Mouse (Mus musculus) stomach, embryonic 16.5 days (tissue): ENCODE data around the gene Comp. TPM values are rescaled to one million over a fixed set of nuclear protein-coding genes. Genes with fewer than 3 reads are reported as not detected.
A peak's percentile ranks its signal among the peaks of the same experiment; 100 is the strongest.

ENCODE experiments used
- ATAC-seq: fragments of 200-750 bp; cut with Nextera tagmentation; 2 replicates; pipeline ENCODE4 v1.8.0; 2017; ENCODE audit warnings: moderate number of reproducible peaks, moderate TSS enrichment; ENCODE audit not compliant: insufficient read depth, low FRiP score
- H3K27ac ChIP-seq: fragments of 300-500 bp; sonication (generic); 2 replicates; pipeline ENCODE4 v1.5.1; 2014; ENCODE audit warnings: low read length
- H3K27me3 ChIP-seq: fragments of 300-500 bp; sonication (generic); 2 replicates; pipeline ENCODE4 v1.6.1; 2014; ENCODE audit warnings: low read length, control low read depth, mixed read lengths; ENCODE audit not compliant: control insufficient read depth, insufficient read depth
- H3K36me3 ChIP-seq: fragments of 300-500 bp; sonication (generic); 2 replicates; pipeline ENCODE4 v1.6.1; 2014; ENCODE audit warnings: low read length; ENCODE audit not compliant: control insufficient read depth, insufficient read depth
- H3K4me1 ChIP-seq: fragments of 300-500 bp; sonication (generic); 2 replicates; pipeline ENCODE4 v1.6.1; 2014; ENCODE audit warnings: low read length, control low read depth, mixed read lengths; ENCODE audit not compliant: control insufficient read depth, insufficient read depth
- H3K4me2 ChIP-seq: fragments of 300-500 bp; sonication (generic); 2 replicates; pipeline ENCODE4 v1.6.1; 2014; ENCODE audit warnings: low read depth, low read length, mixed read lengths
- H3K4me3 ChIP-seq: fragments of 300-500 bp; sonication (generic); replicated peaks from 2 replicates; pipeline ENCODE4 v1.5.1; 2014; ENCODE audit warnings: mild to moderate bottlenecking, low read length
- H3K9ac ChIP-seq: fragments of 300-500 bp; sonication (generic); 2 replicates; pipeline ENCODE4 v1.6.1; 2014; ENCODE audit warnings: low read length
- H3K9me3 ChIP-seq: fragments of 300-500 bp; sonication (generic); replicated peaks from 2 replicates; pipeline ENCODE4 v1.6.1; 2016; ENCODE audit warnings: low read length, control low read depth; ENCODE audit not compliant: control insufficient read depth
- WGBS: fragments of 180-500 bp; shearing (Covaris S2); extraction: QIAGEN DNeasy Blood & Tissue Kit; methylation state at CpG from one replicate; pipeline ENCODE4 v1.1.7; 2014; 5-methylcytosine and 5-hydroxymethylcytosine counted together
- polyA plus RNA-seq: library from polyadenylated mRNA; unstranded; fragments of >200 nt; fragmentation: Nextera tagmentation; extraction: Ambion mirVana; gene quantifications from 2 replicates; pipeline ENCODE4 v1.2.1, GENCODE M21; 2015

The Comp gene
- polyA plus RNA-seq, 1 experiment from 2014 or later = 0.25 TPM

- 73% methylated on average over 8 of the region's 8 CpGs for WGBS
- no peak overlapping the region for H3K4me2 ChIP-seq
- no peaks in the 10 kb centered on the region for H3K27me3 ChIP-seq
- no peaks in the 10 kb centered on the region for H3K36me3 ChIP-seq
- 0 out of 2 replicates have a peak, but pooled peaks have one; percentile 14 for ATAC-seq
- no peak overlapping the region for H3K9ac ChIP-seq
- H3K27ac ChIP-seq = no peak overlapping the region
- peaks cover 33% of the 10 kb centered on the region for H3K4me1 ChIP-seq
- H3K4me3 ChIP-seq = no peak overlapping the region
- no peaks in the 10 kb centered on the region for H3K9me3 ChIP-seq
These were observed 42.4 kb downstream of the Comp start for GRCm38 (mm10) chr8:70415540-70416451.

GRCm38 (mm10) chr8:70416941-70417340, 43.6 kb downstream of the Comp start:
- WGBS = 56% methylated on average over 6 of the region's 6 CpGs
- H3K27me3 ChIP-seq = no peaks in the 10 kb centered on the region

DNA sequence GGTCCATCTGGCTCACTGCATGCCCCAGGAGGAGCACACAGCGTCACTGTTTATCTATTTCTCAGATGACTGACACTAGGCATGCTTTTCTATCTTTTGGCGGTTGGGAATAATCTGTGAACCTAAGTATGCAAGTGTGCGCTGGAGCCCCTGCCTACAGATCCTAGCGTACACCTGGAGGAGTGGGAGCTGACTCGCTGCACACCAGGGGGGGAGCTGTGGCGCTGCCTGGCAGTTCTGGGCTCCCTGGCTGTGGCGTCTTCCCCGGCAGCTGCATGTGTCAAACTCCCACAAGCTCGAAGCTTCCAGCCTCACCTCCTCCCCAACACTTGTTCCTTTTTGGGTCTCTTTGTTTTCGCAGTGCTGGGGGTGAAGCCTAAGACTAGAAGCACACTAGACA, 44.6 kb downstream of the Comp start:
- Histone ChIP-seq H3K27me3 (no peaks in the 10 kb centered on the region), H3K4me3 (no peak overlapping the region), H3K4me2 (no peak overlapping the region), H3K4me1 (peaks cover 33% of the 10 kb centered on the region), H3K36me3 (no peaks in the 10 kb centered on the region), H3K9me3 (no peaks in the 10 kb centered on the region), H3K27ac (no peak overlapping the region), H3K9ac (peak overlapping the region; percentile 46; the same call in 1 of the 2 replicates)
- WGBS = 33% methylated on average over 10 of the region's 10 CpGs
- no peak for ATAC-seq

More at GRCm38 (mm10) chr8:70416941-70417340, 43.6 kb downstream of the Comp start:
- no peak for ATAC-seq
- Histone ChIP-seq H3K9me3 (no peaks in the 10 kb centered on the region), H3K27ac (no peak overlapping the region), H3K9ac (peak overlapping the region; percentile 37; the same call in 1 of the 2 replicates), H3K36me3 (no peaks in the 10 kb centered on the region), H3K4me2 (no peak overlapping the region), H3K4me3 (no peak overlapping the region), H3K4me1 (peaks cover 33% of the 10 kb centered on the region)

DNA sequence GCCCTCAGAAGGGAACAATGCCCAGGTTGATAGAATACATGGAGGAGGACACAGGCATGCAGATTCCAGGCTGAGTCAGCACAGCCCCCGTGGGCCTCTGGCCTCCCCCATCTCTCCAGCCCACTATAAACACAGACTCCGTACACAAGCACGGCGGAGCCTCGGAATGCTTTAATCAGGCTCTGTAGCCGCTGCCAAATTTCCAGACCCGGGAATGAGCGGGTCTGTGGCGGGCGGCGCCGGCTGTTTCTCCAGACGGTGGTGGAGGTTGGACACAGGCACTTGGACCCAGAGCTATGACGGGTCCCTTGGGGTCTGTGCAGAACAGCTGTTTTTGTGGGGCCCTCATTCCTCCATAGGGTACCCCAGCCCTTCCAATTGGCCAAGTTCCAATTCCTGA, 45.6 kb downstream of the Comp start:
- peak; percentile 63 for ATAC-seq
- H3K36me3 ChIP-seq = no peaks in the 10 kb centered on the region
- H3K9ac ChIP-seq = no peak overlapping the region
- no peak overlapping the region for H3K4me2 ChIP-seq
- no peak overlapping the region for H3K4me3 ChIP-seq
- 25% methylated on average over 14 of the region's 14 CpGs for WGBS
- no peaks in the 10 kb centered on the region for H3K9me3 ChIP-seq
- no peaks in the 10 kb centered on the region for H3K27me3 ChIP-seq
- no peak overlapping the region; the same call in 1 of the 2 replicates for H3K27ac ChIP-seq
- peaks cover 33% of the 10 kb centered on the region for H3K4me1 ChIP-seq

GRCm38 (mm10) chr8:70419879-70420643, 46.7 kb downstream of the Comp start:
- H3K4me2 ChIP-seq = no peak overlapping the region
- no peaks in the 10 kb centered on the region for H3K9me3 ChIP-seq
- H3K27me3 ChIP-seq = no peaks in the 10 kb centered on the region
- H3K27ac ChIP-seq = no peak overlapping the region
- no peak overlapping the region for H3K9ac ChIP-seq
- peaks cover 33% of the 10 kb centered on the region for H3K4me1 ChIP-seq
- H3K36me3 ChIP-seq = no peaks in the 10 kb centered on the region
- 78% methylated on average over 11 of the region's 11 CpGs for WGBS
- H3K4me3 ChIP-seq = no peak overlapping the region
- ATAC-seq = no peak

DNA sequence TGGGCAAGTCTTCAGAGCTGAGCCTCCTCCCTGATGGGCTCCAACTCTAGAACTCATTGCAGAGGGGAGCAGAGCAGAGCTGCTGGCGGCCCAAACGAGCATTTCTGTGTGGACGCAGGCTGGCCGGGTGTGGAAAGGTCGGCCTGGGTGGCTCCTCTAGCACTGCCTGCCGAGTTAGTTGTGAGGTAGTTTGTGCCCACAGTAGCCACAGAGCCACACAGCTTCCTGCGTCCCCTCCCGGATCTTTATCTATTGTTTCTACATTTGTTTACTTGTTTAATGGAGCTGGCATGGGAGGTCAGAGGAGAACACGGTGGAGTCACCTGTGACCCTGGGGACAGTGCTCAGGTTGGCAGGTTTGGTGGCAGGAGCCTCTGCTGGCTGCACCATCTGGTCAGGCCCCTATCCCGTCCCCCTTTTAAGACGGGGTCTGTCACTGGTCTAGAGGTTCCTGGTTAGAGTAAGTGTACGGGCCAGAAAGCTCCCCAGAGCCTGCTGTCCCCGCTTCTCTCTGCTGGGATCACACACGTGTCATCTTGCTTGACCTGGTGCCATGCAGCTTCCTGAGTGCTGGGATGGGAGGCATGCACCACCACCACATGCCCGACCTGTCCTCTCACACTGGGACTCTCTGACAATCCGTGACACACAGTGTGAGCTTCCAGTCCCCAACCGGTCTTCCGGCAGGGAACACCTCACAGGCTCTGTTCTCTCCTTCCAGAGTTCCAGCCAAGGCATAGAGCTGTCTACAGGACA, 48.2 kb downstream of the Comp start:
- Histone ChIP-seq H3K27ac (no peak overlapping the region), H3K9me3 (no peaks in the 10 kb centered on the region), H3K9ac (no peak overlapping the region), H3K4me1 (peaks cover 29% of the 10 kb centered on the region), H3K36me3 (no peaks in the 10 kb centered on the region), H3K27me3 (no peaks in the 10 kb centered on the region), H3K4me3 (no peak overlapping the region), H3K4me2 (no peak overlapping the region)
- ATAC-seq = no peak
- 64% methylated on average over 18 of the region's 18 CpGs for WGBS

DNA sequence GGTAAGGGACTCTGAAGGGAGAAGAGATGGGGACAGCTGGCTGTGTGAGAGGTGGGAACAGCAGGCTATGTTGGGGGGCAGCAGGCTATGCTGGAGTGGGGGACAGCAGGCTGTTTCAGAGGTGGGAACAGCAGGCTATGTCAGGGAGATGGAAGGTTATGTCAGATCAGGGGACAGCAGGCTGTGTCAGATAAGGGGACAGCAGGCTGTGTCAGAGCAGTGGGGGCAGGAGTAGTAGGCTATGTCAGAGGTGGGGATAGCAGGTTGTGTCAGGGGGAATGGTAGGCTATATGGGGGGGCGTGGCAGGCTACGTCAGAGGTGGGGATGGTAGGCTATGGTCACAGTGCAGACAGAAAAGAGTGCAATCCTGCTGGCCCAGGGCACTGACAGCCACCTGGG, 49.4 kb downstream of the Comp start:
- no peaks in the 10 kb centered on the region for H3K9me3 ChIP-seq
- ATAC-seq = no peak
- 82% methylated on average over 2 of the region's 2 CpGs for WGBS
- H3K4me1 ChIP-seq = peaks cover 21% of the 10 kb centered on the region
- H3K4me3 ChIP-seq = no peak overlapping the region
- H3K27me3 ChIP-seq = no peaks in the 10 kb centered on the region
- no peaks in the 10 kb centered on the region for H3K36me3 ChIP-seq
- H3K9ac ChIP-seq = no peak overlapping the region
- H3K4me2 ChIP-seq = no peak overlapping the region
- no peak overlapping the region for H3K27ac ChIP-seq

- no peak for ATAC-seq
- H3K27me3 ChIP-seq = no peaks in the 10 kb centered on the region
- 77% methylated on average over 2 of the region's 2 CpGs for WGBS
- no peaks in the 10 kb centered on the region for H3K36me3 ChIP-seq
- H3K4me2 ChIP-seq = no peak overlapping the region
- no peaks in the 10 kb centered on the region for H3K9me3 ChIP-seq
- no peak overlapping the region for H3K27ac ChIP-seq
- no peaks in the 10 kb centered on the region for H3K4me1 ChIP-seq
- H3K9ac ChIP-seq = no peak overlapping the region
- H3K4me3 ChIP-seq = no peak overlapping the region
These were observed 53.0 kb downstream of the Comp start for GRCm38 (mm10) chr8:70426300-70426907.
